Mouse (Mus musculus): Measurements from ENCODE around the gene Hist1h4h. TPM values are rescaled to one million over a fixed set of nuclear protein-coding genes. Genes with fewer than 3 reads are reported as not detected.
A peak's percentile ranks its signal among the peaks of the same experiment; 100 is the strongest.
"Not testable (repeated sequence)": the region's sequence is repeated elsewhere in the genome, so short reads cannot be mapped to it uniquely, and the experiment has no call there.

Hist1h4h gene
- polyA plus RNA-seq, 1 experiment, result 10.5 TPM

DNA sequence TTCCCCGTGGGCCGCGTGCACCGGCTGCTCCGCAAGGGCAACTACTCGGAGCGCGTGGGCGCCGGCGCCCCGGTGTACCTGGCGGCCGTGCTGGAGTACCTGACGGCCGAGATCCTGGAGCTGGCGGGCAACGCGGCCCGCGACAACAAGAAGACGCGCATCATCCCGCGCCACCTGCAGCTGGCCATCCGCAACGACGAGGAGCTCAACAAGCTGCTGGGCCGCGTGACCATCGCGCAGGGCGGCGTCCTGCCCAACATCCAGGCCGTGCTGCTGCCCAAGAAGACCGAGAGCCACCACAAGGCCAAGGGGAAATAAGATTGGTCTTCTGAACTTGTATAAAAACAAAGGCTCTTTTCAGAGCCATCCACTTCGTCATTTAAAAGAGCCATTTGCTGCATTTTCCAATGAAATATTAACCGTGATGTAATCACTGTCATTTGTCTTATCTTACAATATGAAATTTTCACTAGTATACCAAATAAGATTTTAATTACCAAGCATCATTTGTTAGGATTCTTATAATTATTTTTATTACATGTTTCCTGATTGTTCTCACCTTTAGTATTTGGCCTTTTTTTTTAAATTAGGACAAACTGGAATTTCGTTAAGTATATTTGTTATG, 43.8 kb downstream of the Hist1h4h start:
- Histone ChIP-seq H3K4me3 (ENCODE audit: insufficient read depth, low read length) (peak overlapping the region; percentile 13; the same call in 1 of the 2 replicates), H3K27ac (ENCODE audit: insufficient read depth, low read length) (peak overlapping the region; percentile 85)
- peak; percentile 65; the same call in 1 of the 2 replicates for TF ChIP-seq POLR2A (IDR thresholded peaks at IDR 0.05; ENCODE audit: low read depth, low read length)
- not testable (repeated sequence) for H3K4me1 ChIP-seq (ENCODE audit: control insufficient read depth, insufficient read depth, low read length)

- H3K4me1 ChIP-seq (ENCODE audit: control insufficient read depth, insufficient read depth, low read length), result no peaks in the 10 kb centered on the region
- H3K27ac ChIP-seq (ENCODE audit: insufficient read depth, low read length), result peak within 1 kb of the TSS; percentile 85
- H3K4me3 ChIP-seq (ENCODE audit: insufficient read depth, low read length), result peak within 1 kb of the TSS; percentile 54
- no peak; the same call in 1 of the 2 replicates for TF ChIP-seq POLR2A (IDR thresholded peaks at IDR 0.05; ENCODE audit: low read depth, low read length)
These were observed 44.5 kb downstream of the Hist1h4h start, which contains the start of gene Hist1h3d for GRCm38 (mm10) chr13:23575271-23575851. Hist1h3d (plus strand) TSS chr13:23575763.

DNA sequence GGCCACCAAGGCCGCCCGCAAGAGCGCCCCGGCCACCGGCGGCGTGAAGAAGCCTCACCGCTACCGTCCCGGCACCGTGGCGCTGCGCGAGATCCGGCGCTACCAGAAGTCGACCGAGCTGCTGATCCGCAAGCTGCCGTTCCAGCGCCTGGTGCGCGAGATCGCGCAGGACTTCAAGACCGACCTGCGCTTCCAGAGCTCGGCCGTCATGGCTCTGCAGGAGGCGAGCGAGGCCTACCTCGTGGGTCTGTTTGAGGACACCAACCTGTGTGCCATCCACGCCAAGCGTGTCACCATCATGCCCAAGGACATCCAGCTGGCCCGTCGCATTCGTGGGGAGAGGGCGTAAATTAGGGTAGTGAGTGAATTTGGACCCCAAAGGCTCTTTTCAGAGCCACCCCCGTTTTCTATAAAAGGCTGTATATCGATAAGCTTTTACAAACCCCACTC, 45.0 kb downstream of the Hist1h4h start:
- peak; percentile 81 for TF ChIP-seq POLR2A (IDR thresholded peaks at IDR 0.05; ENCODE audit: low read depth, low read length)
- H3K27ac ChIP-seq (ENCODE audit: insufficient read depth, low read length), result peak overlapping the region; percentile 80
- peak overlapping the region; percentile 54 for H3K4me3 ChIP-seq (ENCODE audit: insufficient read depth, low read length)
- not testable (repeated sequence) for H3K4me1 ChIP-seq (ENCODE audit: control insufficient read depth, insufficient read depth, low read length)

- Histone ChIP-seq H3K4me1 (ENCODE audit: control insufficient read depth, insufficient read depth, low read length) (no peaks in the 10 kb centered on the region), H3K4me3 (ENCODE audit: insufficient read depth, low read length) (peak overlapping the region; percentile 54), H3K27ac (ENCODE audit: insufficient read depth, low read length) (peak overlapping the region; percentile 80)
- TF ChIP-seq POLR2A (IDR thresholded peaks at IDR 0.05; ENCODE audit: low read depth, low read length) (peak; percentile 72), CTCF (IDR thresholded peaks at IDR 0.05; ENCODE audit: borderline replicate concordance, insufficient read depth, low read length) (no peak)
These were observed 45.6 kb downstream of the Hist1h4h start for GRCm38 (mm10) chr13:23576351-23576881.

DNA sequence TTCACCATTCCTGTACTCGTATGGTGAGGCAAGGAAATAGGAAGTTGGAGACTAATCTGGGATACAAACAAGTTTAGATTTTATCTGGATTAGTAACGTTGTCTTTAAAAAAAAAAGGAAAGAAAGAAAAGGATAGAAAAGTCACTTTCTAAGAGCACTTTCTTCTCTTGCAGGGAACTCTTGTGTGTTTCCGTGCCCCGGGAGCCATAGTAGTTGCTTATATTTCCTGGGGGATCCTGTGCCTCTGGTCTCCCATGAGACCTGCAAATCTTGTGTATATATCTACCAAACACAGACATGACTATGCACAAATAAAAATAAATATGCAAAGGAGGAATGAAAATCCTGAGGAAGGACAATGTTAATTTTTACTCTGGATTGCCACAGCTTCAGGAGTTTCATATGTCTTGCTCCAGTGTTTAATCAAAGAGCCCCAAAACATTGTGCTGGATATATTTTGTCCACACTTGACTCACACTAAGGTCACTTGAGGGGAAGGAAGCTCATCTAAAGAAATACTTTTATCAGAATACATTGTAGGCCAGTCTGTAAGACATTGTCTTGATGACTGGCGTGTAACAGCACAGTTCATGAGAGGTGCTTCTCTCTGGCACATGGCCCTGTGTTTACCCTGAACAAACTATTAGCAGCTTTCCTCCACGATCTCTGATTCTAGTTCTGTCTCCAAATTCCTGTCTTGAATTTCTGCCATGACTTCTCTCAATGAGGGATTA, 46.2 kb downstream of the Hist1h4h start:
- no peak for TF ChIP-seq CTCF (IDR thresholded peaks at IDR 0.05; ENCODE audit: borderline replicate concordance, insufficient read depth, low read length)
- TF ChIP-seq POLR2A (IDR thresholded peaks at IDR 0.05; ENCODE audit: low read depth, low read length), result no peak

DNA sequence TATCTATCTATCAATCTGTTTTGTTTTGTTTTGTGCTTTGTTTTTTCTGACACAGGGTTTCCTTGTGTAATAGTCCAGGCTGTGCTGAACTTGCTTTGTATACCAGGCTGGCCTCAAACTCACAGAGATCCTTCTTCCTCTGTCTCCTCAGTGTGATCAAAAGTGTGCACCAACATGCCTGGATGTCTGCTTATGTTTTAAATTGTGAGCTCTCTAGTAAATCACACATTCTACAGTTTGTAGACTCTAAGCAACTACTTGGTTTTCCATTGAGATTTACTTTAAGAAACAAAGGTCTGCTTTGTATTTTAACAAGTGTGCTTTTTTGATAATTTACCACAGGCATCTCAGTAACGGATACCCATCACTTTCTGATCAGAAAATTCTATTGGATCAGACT, 47.0 kb downstream of the Hist1h4h start:
- TF ChIP-seq CTCF (IDR thresholded peaks at IDR 0.05; ENCODE audit: borderline replicate concordance, insufficient read depth, low read length) (no peak), POLR2A (IDR thresholded peaks at IDR 0.05; ENCODE audit: low read depth, low read length) (no peak)
- Histone ChIP-seq H3K4me1 (ENCODE audit: control insufficient read depth, insufficient read depth, low read length) (no peaks in the 10 kb centered on the region), H3K4me3 (ENCODE audit: insufficient read depth, low read length) (no peak overlapping the region), H3K27ac (ENCODE audit: insufficient read depth, low read length) (no peak overlapping the region)

More for the DNA sequence above, 46.2 kb downstream of the Hist1h4h start:
- H3K4me1 ChIP-seq (ENCODE audit: control insufficient read depth, insufficient read depth, low read length), result no peaks in the 10 kb centered on the region
- peak overlapping the region; percentile 76 for H3K27ac ChIP-seq (ENCODE audit: insufficient read depth, low read length)
- H3K4me3 ChIP-seq (ENCODE audit: insufficient read depth, low read length), result peak overlapping the region; percentile 54

Other genes starting within 250 kb of the Hist1h4h start
- 24.1 and 25.7 TPM in 2 replicates for gene Zfp322a, start 161.8 kb upstream of the Hist1h4h start, polyA plus RNA-seq (2011; ENCODE audit: insufficient read length, low read depth, missing spikeins)
- 4.2 and 4.7 TPM in 2 replicates for gene Abt1, start 107.2 kb upstream of the Hist1h4h start, polyA plus RNA-seq (2011; ENCODE audit: insufficient read length, low read depth, missing spikeins)
- gene Btn1a1, start 65.1 kb upstream of the Hist1h4h start, polyA plus RNA-seq (2011; ENCODE audit: insufficient read length, low read depth, missing spikeins), result not detected in 2 replicates
- gene Btn2a2, start 42.2 kb upstream of the Hist1h4h start, polyA plus RNA-seq (2011; ENCODE audit: insufficient read length, low read depth, missing spikeins), result not detected in 2 replicates
- 12.7 and 20.4 TPM in 2 replicates for gene Hist1h2af, start 2.9 kb downstream of the Hist1h4h start, polyA plus RNA-seq (2011; ENCODE audit: insufficient read length, low read depth, missing spikeins)
- 5.7 TPM in 1 of 2 replicates, not detected in the other for gene Hist1h3g, start 4.4 kb downstream of the Hist1h4h start, polyA plus RNA-seq (2011; ENCODE audit: insufficient read length, low read depth, missing spikeins)
- gene Hist1h2bh, start 12.3 kb downstream of the Hist1h4h start, polyA plus RNA-seq (2011; ENCODE audit: insufficient read length, low read depth, missing spikeins), result 1.8 and 4.0 TPM in 2 replicates
- 0.61 and 0.70 TPM in 2 replicates for gene Hist1h3f, start 13.0 kb downstream of the Hist1h4h start, polyA plus RNA-seq (2011; ENCODE audit: insufficient read length, low read depth, missing spikeins)
- 9.6 and 18.1 TPM in 2 replicates for gene Hist1h4f, start 20.6 kb downstream of the Hist1h4h start, polyA plus RNA-seq (2011; ENCODE audit: insufficient read length, low read depth, missing spikeins)
- gene Hist1h1d, start 22.2 kb downstream of the Hist1h4h start, polyA plus RNA-seq (2011; ENCODE audit: insufficient read length, low read depth, missing spikeins), result 0.83 and 2.7 TPM in 2 replicates
- gene Hist1h3e, start 31.3 kb downstream of the Hist1h4h start, polyA plus RNA-seq (2011; ENCODE audit: insufficient read length, low read depth, missing spikeins), result 2.4 and 3.4 TPM in 2 replicates
- 3.4 and 6.0 TPM in 2 replicates for gene Hist1h2ae, start 40.2 kb downstream of the Hist1h4h start, polyA plus RNA-seq (2011; ENCODE audit: insufficient read length, low read depth, missing spikeins)
- 12.6 and 22.6 TPM in 2 replicates for gene Hist1h2bg, start 40.3 kb downstream of the Hist1h4h start, polyA plus RNA-seq (2011; ENCODE audit: insufficient read length, low read depth, missing spikeins)
- gene Hist1h2bf, start 43.1 kb downstream of the Hist1h4h start, polyA plus RNA-seq (2011; ENCODE audit: insufficient read length, low read depth, missing spikeins), result 5.7 and 6.4 TPM in 2 replicates
- gene Hist1h2ad, start 43.3 kb downstream of the Hist1h4h start, polyA plus RNA-seq (2011; ENCODE audit: insufficient read length, low read depth, missing spikeins), result 2.9 and 3.0 TPM in 2 replicates
- 2.4 and 5.1 TPM in 2 replicates for gene Hist1h3d, start 44.7 kb downstream of the Hist1h4h start, polyA plus RNA-seq (2011; ENCODE audit: insufficient read length, low read depth, missing spikeins)
- gene Hist1h4d, start 50.5 kb downstream of the Hist1h4h start, polyA plus RNA-seq (2011; ENCODE audit: insufficient read length, low read depth, missing spikeins), result 3.7 and 6.8 TPM in 2 replicates
- 2.2 and 4.1 TPM in 2 replicates for gene Hist1h2be, start 90.1 kb downstream of the Hist1h4h start, polyA plus RNA-seq (2011; ENCODE audit: insufficient read length, low read depth, missing spikeins)
- gene Hist1h1e, start 91.5 kb downstream of the Hist1h4h start, polyA plus RNA-seq (2011; ENCODE audit: insufficient read length, low read depth, missing spikeins), result 3.8 and 8.8 TPM in 2 replicates
- gene Hist1h2ac, start 152.9 kb downstream of the Hist1h4h start, polyA plus RNA-seq (2011; ENCODE audit: insufficient read length, low read depth, missing spikeins), result 0.79 and 0.82 TPM in 2 replicates
- gene Hist1h2bc, start 153.1 kb downstream of the Hist1h4h start, polyA plus RNA-seq (2011; ENCODE audit: insufficient read length, low read depth, missing spikeins), result 55.6 and 62.4 TPM in 2 replicates
- gene Hist1h1t, start 164.8 kb downstream of the Hist1h4h start, polyA plus RNA-seq (2011; ENCODE audit: insufficient read length, low read depth, missing spikeins), result not detected in 2 replicates
- 2.8 and 3.8 TPM in 2 replicates for gene Hist1h4c, start 167.4 kb downstream of the Hist1h4h start, polyA plus RNA-seq (2011; ENCODE audit: insufficient read length, low read depth, missing spikeins)
- gene Hfe, start 179.8 kb downstream of the Hist1h4h start, polyA plus RNA-seq (2011; ENCODE audit: insufficient read length, low read depth, missing spikeins), result 4.6 and 7.9 TPM in 2 replicates
- 69.4 and 72.0 TPM in 2 replicates for gene Hist1h1c, start 207.8 kb downstream of the Hist1h4h start, polyA plus RNA-seq (2011; ENCODE audit: insufficient read length, low read depth, missing spikeins)
- 2.6 and 5.4 TPM in 2 replicates for gene Hist1h3c, start 214.6 kb downstream of the Hist1h4h start, polyA plus RNA-seq (2011; ENCODE audit: insufficient read length, low read depth, missing spikeins)
- gene Hist1h2bb, start 215.7 kb downstream of the Hist1h4h start, polyA plus RNA-seq (2011; ENCODE audit: insufficient read length, low read depth, missing spikeins), result 4.2 and 5.7 TPM in 2 replicates
- gene Hist1h2ab, start 220.1 kb downstream of the Hist1h4h start, polyA plus RNA-seq (2011; ENCODE audit: insufficient read length, low read depth, missing spikeins), result 10.0 and 12.3 TPM in 2 replicates
- 5.6 and 6.3 TPM in 2 replicates for gene Hist1h3b, start 221.2 kb downstream of the Hist1h4h start, polyA plus RNA-seq (2011; ENCODE audit: insufficient read length, low read depth, missing spikeins)
- gene Hist1h4b, start 226.0 kb downstream of the Hist1h4h start, polyA plus RNA-seq (2011; ENCODE audit: insufficient read length, low read depth, missing spikeins), result 7.8 and 12.5 TPM in 2 replicates
- gene Hist1h4a, start 230.2 kb downstream of the Hist1h4h start, polyA plus RNA-seq (2011; ENCODE audit: insufficient read length, low read depth, missing spikeins), result 1.3 and 5.4 TPM in 2 replicates
- gene Hist1h3a, start 231.3 kb downstream of the Hist1h4h start, polyA plus RNA-seq (2011; ENCODE audit: insufficient read length, low read depth, missing spikeins), result 2.0 and 5.5 TPM in 2 replicates
- 2.3 and 7.9 TPM in 2 replicates for gene Hist1h1a, start 232.6 kb downstream of the Hist1h4h start, polyA plus RNA-seq (2011; ENCODE audit: insufficient read length, low read depth, missing spikeins)
- not detected in 2 replicates for gene Trim38, start 238.9 kb downstream of the Hist1h4h start, polyA plus RNA-seq (2011; ENCODE audit: insufficient read length, low read depth, missing spikeins)